Mouse (Mus musculus) E14TG2a.4 (cell line): ENCODE measurements around the gene 1520401A03Rik.

Experiments used
- CTCF ChIP-seq: conservative IDR thresholded peaks from 2 replicates; pipeline ENCODE4 v1.5.1; 2014; ENCODE audit warnings: low read length
- NANOG ChIP-seq: IDR thresholded peaks from 2 replicates; pipeline ENCODE4 v1.6.1; 2014; ENCODE audit warnings: borderline replicate concordance, low read length, mixed read lengths
- POU5F1 ChIP-seq: IDR thresholded peaks from 2 replicates; pipeline ENCODE4 v1.6.1; 2014; ENCODE audit warnings: low read length, borderline replicate concordance

DNA sequence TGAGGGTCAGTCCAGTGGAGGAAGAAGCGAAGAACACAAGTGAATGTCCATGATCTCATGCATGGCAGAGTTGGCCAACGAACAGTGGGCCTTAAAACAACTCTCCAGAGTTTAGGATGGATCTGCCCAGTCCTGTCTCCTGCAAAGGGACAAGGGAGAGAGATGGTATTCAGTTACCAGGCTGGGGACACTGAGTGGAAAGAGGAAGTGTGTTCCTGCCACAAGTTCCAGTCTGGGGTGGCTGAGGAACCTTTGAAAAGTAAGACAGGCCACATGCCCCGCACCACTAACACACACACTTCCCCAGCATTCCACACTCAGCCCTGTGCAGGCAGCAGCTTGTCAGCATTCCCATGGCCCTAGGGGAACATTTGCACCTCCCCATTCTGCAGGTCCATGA is 24.2 kb upstream of the 1520401A03Rik start:
- TF ChIP-seq CTCF (no peak), POU5F1 (no peak), NANOG (no peak)
